Mouse (Mus musculus): ENCODE data around the gene Wwc2. TPM values are rescaled to one million over a fixed set of nuclear protein-coding genes. Genes with fewer than 3 reads are reported as not detected.

The Wwc2 gene
- polyA plus RNA-seq (2015; fragmentation: Nextera tagmentation; extraction: Ambion mirVana) = 1.8 TPM in 2 replicates

GRCm38 (mm10) chr8:47990911-47991820, at the start of gene Wwc2:
Gene Wwc2 (minus strand): TSS chr8:47990924.
- Histone ChIP-seq H3K9ac (replicated peaks) (peak within 1 kb of the TSS; percentile 86), H3K36me3 (replicated peaks; ENCODE audit: insufficient read depth, low read length) (no peaks in the 10 kb centered on the region), H3K4me3 (ENCODE audit: low read depth, low read length) (peak within 1 kb of the TSS; percentile 77), H3K4me1 (ENCODE audit: insufficient read depth) (peaks cover 5% of the 10 kb centered on the region), H3K4me2 (ENCODE audit: low read depth, low read length) (peak within 1 kb of the TSS; percentile 91), H3K27me3 (ENCODE audit: insufficient read depth, low read length) (no peaks in the 10 kb centered on the region), H3K9me3 (ENCODE audit: low read length) (no peaks in the 10 kb centered on the region), H3K27ac (ENCODE audit: low read depth) (peak within 1 kb of the TSS; percentile 91)
- WGBS (ENCODE audit: insufficient replicate concordance) = 6% methylated on average over 40 of the region's 46 CpGs
- peak; percentile 71 for DNase-seq
- TF ChIP-seq EP300 (IDR thresholded peaks at IDR 0.05; ENCODE audit: low read depth) = no peak
- TF ChIP-seq CTCF (IDR thresholded peaks at IDR 0.05; ENCODE audit: low read depth) = no peak
- ATAC-seq = peak; percentile 72

DNA sequence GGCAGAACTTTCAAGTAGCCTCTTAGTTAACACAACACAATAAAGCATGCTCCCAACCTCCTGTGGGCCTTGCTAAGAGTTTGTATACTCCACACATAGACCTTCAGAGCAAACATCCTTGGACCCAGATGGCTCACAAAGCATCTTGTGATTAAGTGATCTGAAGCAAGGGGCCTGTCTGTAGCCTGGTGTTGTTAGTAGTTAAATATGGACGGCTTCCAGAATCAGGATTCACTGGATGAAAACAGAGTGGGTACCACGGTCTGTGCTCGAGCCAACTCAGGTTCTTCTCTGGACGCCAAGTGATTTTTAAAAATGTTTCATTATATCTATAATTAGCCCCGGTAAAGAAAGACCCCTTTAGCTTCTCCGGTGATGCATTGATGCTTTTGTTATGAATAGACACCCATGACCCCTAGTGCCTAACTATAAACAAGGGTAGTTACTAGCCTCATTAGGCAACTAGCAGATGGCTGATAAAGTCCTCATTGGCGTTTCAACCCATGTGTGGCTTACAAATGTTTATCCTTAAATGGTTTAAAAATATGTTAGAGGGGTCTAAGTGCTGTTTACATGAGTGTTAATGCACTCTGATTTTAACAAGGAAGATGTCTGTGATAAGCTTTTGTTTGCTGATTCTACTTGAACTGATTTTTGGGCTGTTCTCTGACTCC, 47.7 kb upstream of the Wwc2 start:
- H3K9me3 ChIP-seq (ENCODE audit: low read length) = no peaks in the 10 kb centered on the region
- H3K36me3 ChIP-seq (replicated peaks; ENCODE audit: insufficient read depth, low read length) = no peaks in the 10 kb centered on the region
- no peak overlapping the region for H3K9ac ChIP-seq (replicated peaks)
- H3K4me1 ChIP-seq (ENCODE audit: insufficient read depth) = no peaks in the 10 kb centered on the region
- no peak overlapping the region for H3K4me3 ChIP-seq (ENCODE audit: low read depth, low read length)
- WGBS (ENCODE audit: insufficient replicate concordance) = 75% methylated on average over 7 of the region's 7 CpGs
- no peak for TF ChIP-seq CTCF (IDR thresholded peaks at IDR 0.05; ENCODE audit: low read depth)
- no peak for TF ChIP-seq EP300 (IDR thresholded peaks at IDR 0.05; ENCODE audit: low read depth)
- H3K27me3 ChIP-seq (ENCODE audit: insufficient read depth, low read length) = no peaks in the 10 kb centered on the region
- no peak for DNase-seq
- no peak overlapping the region for H3K4me2 ChIP-seq (ENCODE audit: low read depth, low read length)
- no peak overlapping the region for H3K27ac ChIP-seq (ENCODE audit: low read depth)
- no peak for ATAC-seq

DNA sequence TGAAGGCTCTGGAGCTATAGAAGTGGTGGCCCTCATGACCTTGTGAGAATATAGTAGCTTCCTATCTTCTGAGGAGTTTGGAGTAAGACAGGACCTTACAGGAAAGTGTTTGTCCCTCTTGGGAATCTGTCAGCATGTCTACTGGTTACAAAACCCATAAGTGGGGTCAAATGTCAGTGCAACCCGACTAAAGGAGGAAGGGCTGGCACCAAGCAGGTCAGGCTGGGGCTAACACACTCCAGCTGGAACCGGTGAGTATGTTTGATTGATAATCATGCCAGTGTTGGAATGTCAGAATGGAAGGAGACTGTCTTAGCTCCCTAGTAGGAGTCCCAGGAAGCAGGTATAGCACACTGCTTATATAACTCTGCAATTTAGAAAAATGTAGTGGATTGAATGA, 41.3 kb upstream of the Wwc2 start:
- 26% methylated on average over 2 of the region's 2 CpGs for WGBS (ENCODE audit: insufficient replicate concordance)
- no peaks in the 10 kb centered on the region for H3K9me3 ChIP-seq (ENCODE audit: low read length)

DNA sequence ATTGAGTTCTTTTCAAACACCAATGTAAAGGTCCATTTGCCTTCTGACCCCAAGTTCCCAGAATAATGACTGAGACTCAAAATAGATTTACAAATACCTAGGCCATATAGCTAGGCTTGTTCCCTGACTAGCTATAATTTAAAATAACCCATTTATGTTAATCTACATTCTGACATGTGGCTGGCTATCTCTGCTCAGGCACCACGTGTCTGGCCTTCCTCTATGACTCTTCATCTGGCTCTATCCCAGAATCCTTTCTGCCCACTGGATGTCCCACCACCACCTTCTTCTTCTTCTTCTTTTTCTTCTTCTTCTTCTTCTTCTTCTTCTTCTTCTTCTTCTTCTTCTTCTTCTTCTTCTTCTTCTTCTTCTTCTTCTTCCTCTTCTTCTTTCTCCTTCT, 39.9 kb upstream of the Wwc2 start:
- no peak overlapping the region for H3K4me3 ChIP-seq (ENCODE audit: low read depth, low read length)
- no peak for DNase-seq
- H3K4me2 ChIP-seq (ENCODE audit: low read depth, low read length) = no peak overlapping the region
- no peak for ATAC-seq
- WGBS (ENCODE audit: insufficient replicate concordance) = 47% methylated on average over 1 of the region's 1 CpGs
- H3K36me3 ChIP-seq (replicated peaks; ENCODE audit: insufficient read depth, low read length) = no peaks in the 10 kb centered on the region
- no peaks in the 10 kb centered on the region for H3K9me3 ChIP-seq (ENCODE audit: low read length)
- no peaks in the 10 kb centered on the region for H3K27me3 ChIP-seq (ENCODE audit: insufficient read depth, low read length)
- no peak overlapping the region for H3K27ac ChIP-seq (ENCODE audit: low read depth)
- no peak for TF ChIP-seq CTCF (IDR thresholded peaks at IDR 0.05; ENCODE audit: low read depth)
- no peaks in the 10 kb centered on the region for H3K4me1 ChIP-seq (ENCODE audit: insufficient read depth)
- H3K9ac ChIP-seq (replicated peaks) = no peak overlapping the region

More for the DNA sequence above, 41.3 kb upstream of the Wwc2 start:
- no peak overlapping the region for H3K4me2 ChIP-seq (ENCODE audit: low read depth, low read length)
- H3K4me1 ChIP-seq (ENCODE audit: insufficient read depth) = no peaks in the 10 kb centered on the region
- DNase-seq = no peak
- TF ChIP-seq EP300 (IDR thresholded peaks at IDR 0.05; ENCODE audit: low read depth) (no peak), CTCF (IDR thresholded peaks at IDR 0.05; ENCODE audit: low read depth) (no peak)
- no peak for ATAC-seq
- no peak overlapping the region for H3K27ac ChIP-seq (ENCODE audit: low read depth)
- no peak overlapping the region for H3K4me3 ChIP-seq (ENCODE audit: low read depth, low read length)
- H3K9ac ChIP-seq (replicated peaks) = no peak overlapping the region
- no peaks in the 10 kb centered on the region for H3K27me3 ChIP-seq (ENCODE audit: insufficient read depth, low read length)
- H3K36me3 ChIP-seq (replicated peaks; ENCODE audit: insufficient read depth, low read length) = no peaks in the 10 kb centered on the region

DNA sequence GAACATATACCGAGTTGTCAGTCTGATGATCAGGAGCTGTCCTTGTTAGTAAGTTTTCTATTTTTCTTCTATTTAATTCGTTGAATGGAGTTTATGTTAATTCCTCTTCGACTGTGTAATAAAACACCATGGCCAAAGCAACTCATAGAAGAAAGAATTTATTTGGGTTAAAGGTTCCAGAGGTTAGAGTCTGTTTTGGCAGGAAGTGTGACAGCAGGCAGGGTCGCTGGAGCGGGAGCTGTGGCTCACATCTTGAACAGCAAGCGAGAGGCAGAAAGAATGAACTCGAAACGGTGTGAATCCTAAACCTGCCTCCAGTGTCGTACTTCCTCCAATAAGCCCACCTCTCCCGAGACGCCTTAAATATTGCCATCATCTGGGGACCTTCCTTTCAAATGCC, 36.1 kb upstream of the Wwc2 start:
- DNase-seq (no peak), ATAC-seq (no peak)
- Histone ChIP-seq H3K9me3 (ENCODE audit: low read length) (no peaks in the 10 kb centered on the region), H3K4me3 (ENCODE audit: low read depth, low read length) (no peak overlapping the region), H3K9ac (replicated peaks) (no peak overlapping the region), H3K4me1 (ENCODE audit: insufficient read depth) (no peaks in the 10 kb centered on the region), H3K27ac (ENCODE audit: low read depth) (no peak overlapping the region), H3K36me3 (replicated peaks; ENCODE audit: insufficient read depth, low read length) (no peaks in the 10 kb centered on the region), H3K4me2 (ENCODE audit: low read depth, low read length) (no peak overlapping the region), H3K27me3 (ENCODE audit: insufficient read depth, low read length) (no peaks in the 10 kb centered on the region)
- TF ChIP-seq CTCF (IDR thresholded peaks at IDR 0.05; ENCODE audit: low read depth) = no peak
- TF ChIP-seq EP300 (IDR thresholded peaks at IDR 0.05; ENCODE audit: low read depth) = no peak
- 71% methylated on average over 11 of the region's 11 CpGs for WGBS (ENCODE audit: insufficient replicate concordance)

DNA sequence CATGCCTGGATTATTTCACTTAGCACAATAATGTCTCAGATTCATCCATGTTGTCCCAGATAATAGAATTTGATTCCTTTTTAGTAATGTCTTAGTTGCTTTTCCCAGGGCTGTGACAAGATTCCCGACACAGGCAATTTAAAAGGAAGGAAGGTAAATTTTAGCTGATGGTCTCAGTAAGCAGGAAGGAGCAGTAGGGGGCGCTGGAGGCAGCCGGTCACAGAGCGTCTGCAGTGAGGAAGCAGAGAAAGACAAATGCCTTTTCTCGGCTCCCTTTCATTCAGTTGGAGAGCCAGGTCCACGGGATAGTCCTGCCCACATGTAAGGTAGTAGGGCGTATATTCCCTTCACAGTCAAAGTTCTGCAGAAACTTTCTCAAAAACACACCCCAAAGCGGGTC, 32.5 kb upstream of the Wwc2 start:
- no peak for TF ChIP-seq EP300 (IDR thresholded peaks at IDR 0.05; ENCODE audit: low read depth)
- TF ChIP-seq CTCF (IDR thresholded peaks at IDR 0.05; ENCODE audit: low read depth) = peak; percentile 28
- no peak for ATAC-seq
- no peak for DNase-seq
- H3K9me3 ChIP-seq (ENCODE audit: low read length) = no peaks in the 10 kb centered on the region
- H3K4me2 ChIP-seq (ENCODE audit: low read depth, low read length) = no peak overlapping the region
- H3K27me3 ChIP-seq (ENCODE audit: insufficient read depth, low read length) = no peaks in the 10 kb centered on the region
- no peaks in the 10 kb centered on the region for H3K4me1 ChIP-seq (ENCODE audit: insufficient read depth)
- WGBS (ENCODE audit: insufficient replicate concordance) = 76% methylated on average over 8 of the region's 8 CpGs
- no peak overlapping the region for H3K27ac ChIP-seq (ENCODE audit: low read depth)
- no peak overlapping the region for H3K9ac ChIP-seq (replicated peaks)
- H3K36me3 ChIP-seq (replicated peaks; ENCODE audit: insufficient read depth, low read length) = no peaks in the 10 kb centered on the region
- no peak overlapping the region for H3K4me3 ChIP-seq (ENCODE audit: low read depth, low read length)

Data from liver, postnatal 0 days (tissue).